Mouse (Mus musculus) brain, embryonic 14.5 days (tissue): ENCODE results near the gene Zfyve19. TPM values are rescaled to one million over a fixed set of nuclear protein-coding genes. Genes with fewer than 3 reads are reported as not detected.

ENCODE experiments used
- DNase-seq: peaks from one replicate; pipeline ENCODE4 v3.0.0-alpha.2; 2011; ENCODE audit warnings: low read depth
- CTCF ChIP-seq: fragments of 200-500 bp; IDR thresholded peaks from 2 replicates; pipeline ENCODE4 v1.5.1; 2012; ENCODE audit warnings: inconsistent platforms, mild to moderate bottlenecking, moderate library complexity, borderline replicate concordance; ENCODE audit not compliant: insufficient read depth, insufficient read length; ENCODE audit errors: extremely low read depth
- POLR2A ChIP-seq: fragments of 200-500 bp; IDR thresholded peaks from 2 replicates; pipeline ENCODE4 v1.6.1; 2012; ENCODE audit warnings: mild to moderate bottlenecking, inconsistent platforms, borderline replicate concordance; ENCODE audit not compliant: poor library complexity, insufficient read depth, insufficient read length, severe bottlenecking; ENCODE audit errors: extremely low read depth
- polyA plus RNA-seq: library from polyadenylated mRNA; depleted of rRNA; stranded (reverse); fragments of >200 nt; gene quantifications from 2 replicates; pipeline ENCODE4 v1.2.3, GENCODE M21; 2012; rRNA removed

Zfyve19 gene
- polyA plus RNA-seq, result 69.2 and 132 TPM in 2 replicates

DNA sequence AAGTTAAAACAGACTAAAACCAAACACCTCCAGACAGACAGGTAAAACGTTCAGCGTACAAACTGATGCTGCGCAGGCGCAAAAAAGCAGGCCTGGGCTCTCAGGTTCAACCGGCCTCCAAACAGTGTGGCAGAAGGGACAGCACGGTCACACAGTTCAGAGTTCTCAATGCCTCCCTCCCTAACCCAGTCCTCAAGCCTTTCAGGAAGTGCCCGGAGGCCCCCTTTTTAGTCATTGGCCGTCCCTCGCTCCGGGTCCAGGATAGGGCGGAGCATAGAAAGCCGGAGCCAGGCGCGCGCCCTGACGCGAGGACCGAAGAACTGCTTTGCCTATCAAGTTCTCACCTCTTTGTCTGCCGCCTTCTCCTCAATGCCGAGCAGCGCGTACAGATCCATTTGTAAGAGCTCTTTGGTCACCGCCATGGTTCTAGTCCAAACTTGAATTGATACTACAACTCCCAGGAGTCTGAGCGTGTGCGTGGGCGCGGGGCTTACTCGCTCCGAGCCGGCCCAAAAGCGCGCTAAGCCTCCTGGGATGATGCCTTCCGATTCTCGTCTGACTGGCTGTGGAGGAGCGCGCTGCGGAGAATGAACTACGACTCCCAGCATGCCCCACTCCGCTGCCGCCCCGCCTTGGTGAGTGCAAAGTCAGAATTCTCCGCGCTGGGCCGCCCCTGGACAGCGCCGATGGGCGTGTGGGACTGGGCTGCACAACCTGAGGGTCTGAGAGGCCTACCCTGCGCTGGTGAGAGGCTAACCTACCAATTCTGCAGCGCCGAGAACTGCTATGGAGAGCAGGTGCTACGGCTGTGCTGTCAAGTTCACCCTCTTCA, at the start of gene Zfyve19, which contains the start of gene Dnajc17:
TSS of gene Zfyve19 (plus strand) at position 274 of the 832 bp plus-strand sequence.
TSS of gene Dnajc17 (minus strand) at position 452 of the 832 bp plus-strand sequence.
- peak; percentile 99 for DNase-seq
- TF ChIP-seq CTCF (no peak), POLR2A (peak; percentile 67; the same call in 1 of the 2 replicates)

DNA sequence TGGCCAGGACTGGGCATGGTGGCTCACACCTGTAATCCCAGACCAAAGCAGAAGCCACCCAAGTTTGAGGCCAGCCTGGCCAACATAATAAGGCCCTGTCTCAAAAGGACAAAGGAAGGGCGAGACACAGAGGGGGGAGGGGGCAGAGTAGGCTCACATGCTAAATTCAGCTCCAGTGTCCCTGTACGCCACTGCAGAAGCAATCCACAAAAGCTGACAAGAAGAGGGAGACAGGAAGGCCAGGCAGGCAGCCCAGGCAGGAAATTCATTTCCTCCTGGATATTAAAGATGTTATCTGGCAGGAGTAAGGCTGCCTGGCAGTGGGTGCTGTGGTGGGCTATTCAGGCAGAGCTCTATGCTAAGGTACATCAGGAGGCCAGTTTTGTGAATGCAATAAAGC, 47.2 kb upstream of the Zfyve19 start:
- TF ChIP-seq CTCF, result no peak
- TF ChIP-seq POLR2A, result no peak
- DNase-seq, result no peak

GRCm38 (mm10) chr2:119163135-119163534, 45.3 kb upstream of the Zfyve19 start:
- no peak for DNase-seq
- TF ChIP-seq POLR2A (no peak), CTCF (no peak)

DNA sequence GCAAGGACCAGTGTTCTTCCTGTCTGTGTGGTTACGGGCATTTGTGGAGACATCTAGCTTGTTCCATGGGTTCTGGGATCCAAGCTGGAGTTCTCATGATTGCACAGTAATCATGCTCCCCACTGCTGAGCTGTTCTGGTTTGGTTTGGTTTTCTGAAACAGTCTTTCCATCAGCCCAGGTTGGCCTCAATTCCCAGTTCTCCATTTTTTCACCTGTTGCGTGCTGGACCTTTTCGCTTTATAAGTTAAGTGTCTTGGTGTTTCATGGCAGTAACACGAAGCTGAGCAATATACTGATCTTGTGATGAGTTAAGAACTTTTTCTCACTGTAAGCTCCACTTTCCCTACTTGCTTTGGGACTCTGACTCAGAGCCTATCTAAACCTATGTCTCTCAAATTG, 44.4 kb upstream of the Zfyve19 start:
- TF ChIP-seq CTCF (no peak), POLR2A (no peak)
- no peak for DNase-seq

- no peak for DNase-seq
- no peak for TF ChIP-seq CTCF
- TF ChIP-seq POLR2A, result no peak
Observed at GRCm38 (mm10) chr2:119165401-119165800, 43.0 kb upstream of the Zfyve19 start.

DNA sequence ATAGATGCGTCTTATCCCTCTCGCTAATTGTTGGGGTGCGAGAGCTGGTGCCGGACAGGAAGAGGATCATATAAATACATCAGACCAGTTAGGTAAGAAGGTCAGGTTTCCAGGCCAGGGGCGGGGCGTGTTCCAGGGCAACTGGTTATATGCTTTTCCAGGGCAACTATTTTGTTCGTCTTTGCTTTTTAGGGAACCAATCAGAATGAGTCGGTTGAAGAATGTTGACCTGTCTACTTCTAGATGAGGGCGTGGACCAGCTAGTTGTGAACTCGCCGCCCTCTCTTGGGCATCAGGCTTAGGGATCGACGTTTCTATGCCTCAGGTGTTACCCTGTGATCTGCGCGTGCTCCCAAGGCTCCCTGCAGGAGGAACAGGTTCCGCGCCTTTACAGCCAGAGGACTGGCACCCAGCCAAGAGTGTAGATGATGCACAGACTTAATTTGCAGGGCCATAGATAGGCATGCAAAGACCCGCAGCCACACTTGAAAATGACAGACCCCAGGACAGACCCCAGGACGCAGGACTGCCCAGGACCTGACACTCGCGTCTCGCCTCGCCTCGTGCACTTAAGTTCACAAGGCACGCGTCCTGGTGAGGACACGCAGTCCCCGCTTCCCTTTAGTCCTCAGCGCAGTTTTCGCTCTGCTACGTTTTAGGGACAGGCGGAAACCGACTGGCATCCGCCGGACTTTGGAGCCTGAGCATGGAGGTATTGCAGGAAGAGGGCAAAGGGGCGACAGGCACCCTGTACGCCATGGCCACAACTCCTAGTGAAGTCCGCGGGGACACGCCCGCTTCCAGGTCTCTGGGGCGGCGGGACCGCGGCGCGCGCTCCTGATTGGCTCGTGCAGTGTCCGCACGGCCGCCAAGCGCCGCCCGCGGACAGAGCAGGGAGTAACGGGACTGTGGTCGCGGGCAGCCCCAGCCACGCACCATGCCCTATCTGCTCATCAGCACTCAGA, 41.2 kb upstream of the Zfyve19 start, which contains the start of gene Gchfr:
TSS of gene Gchfr (plus strand) at position 873 of the 965 bp plus-strand sequence.
- DNase-seq, result peak; percentile 75
- no peak for TF ChIP-seq CTCF
- TF ChIP-seq POLR2A, result no peak

- DNase-seq, result no peak
- no peak for TF ChIP-seq POLR2A
- TF ChIP-seq CTCF, result no peak
Observed at GRCm38 (mm10) chr2:119167866-119168256, 40.6 kb upstream of the Zfyve19 start.

- no peak for DNase-seq
- TF ChIP-seq POLR2A (no peak), CTCF (no peak)
Observed at GRCm38 (mm10) chr2:119170282-119170681, 38.1 kb upstream of the Zfyve19 start.

GRCm38 (mm10) chr2:119171574-119171973, 36.8 kb upstream of the Zfyve19 start:
- no peak for TF ChIP-seq CTCF
- DNase-seq, result no peak

DNA sequence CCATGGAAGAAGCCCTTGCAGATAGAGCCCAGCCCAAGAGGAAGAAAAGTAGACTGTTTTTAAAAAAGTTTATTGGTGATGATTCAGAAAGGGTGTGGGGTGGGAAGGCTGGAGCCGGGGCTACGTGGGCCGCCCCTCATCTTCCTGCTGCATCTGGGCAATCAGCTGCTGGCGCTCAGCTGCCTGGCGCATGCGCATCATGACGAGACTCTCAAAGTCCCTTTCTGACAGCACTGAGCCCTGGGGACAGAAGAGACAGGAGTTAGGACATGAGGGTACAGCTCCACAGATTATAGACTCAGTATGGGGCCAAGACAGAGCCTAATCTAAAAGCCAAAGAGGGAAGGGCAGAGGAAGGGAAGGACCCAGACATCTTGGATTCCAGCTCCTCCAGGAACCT, 36.0 kb upstream of the Zfyve19 start:
- no peak for TF ChIP-seq POLR2A
- no peak for TF ChIP-seq CTCF
- peak; percentile 14 for DNase-seq
